ENCODE assay signal across 24 mouse cellular contexts in genomic region chr11:113764132-113764849, GRCm38 (mm10). TPM values are rescaled to one million over a fixed set of nuclear protein-coding genes. Genes with fewer than 3 reads are reported as not detected.
DNase-seq lines count a peak whose midpoint lies in the region; ATAC-seq and TF ChIP-seq lines count a peak whose summit lies in the region.
"Had no signal": no experiment of that assay in that cellular context is flagged by ENCODE, and none has a peak within 500 bp of the region (broad histone marks: within the 10 kb centered on the region; RNA-seq: fewer than 3 reads in every experiment).

No protein-coding gene starts in this region.

- 67% methylated on average over 6 of the region's 6 CpGs for WGBS in liver, embryonic 11.5 days

- H3K27me3 ChIP-seq in testis, adult 2 months (ENCODE audit: control insufficient read depth, insufficient read depth, low read length), result no peaks in the 10 kb centered on the region
- no peaks in the 10 kb centered on the region for H3K27me3 ChIP-seq in liver, embryonic 11.5 days (replicated peaks; ENCODE audit: control insufficient read depth, insufficient read depth, low read length)
- H3K27me3 ChIP-seq: forebrain, embryonic 15.5 days; midbrain, embryonic 13.5 days; neural tube, embryonic 13.5 days had no signal

- no peaks in the 10 kb centered on the region for H3K9me3 ChIP-seq in liver, embryonic 11.5 days (ENCODE audit: control insufficient read depth, low read length)
- H3K9me3 ChIP-seq: forebrain, embryonic 15.5 days; heart, embryonic 10.5 days; hindbrain, embryonic 10.5 days; midbrain, embryonic 13.5 days; neural tube, embryonic 13.5 days had no signal

- no peak for DNase-seq in testis, postnatal 10 days (ENCODE audit: low spot score)
- DNase-seq in liver, embryonic 11.5 days (ENCODE audit: low spot score), result no peak
- no peak for DNase-seq in right cerebral cortex, adult 18-20 months
- no peak for DNase-seq in left cerebral cortex, adult 8-10 months (ENCODE audit: low spot score in 2 of 2)
- DNase-seq in left cerebral cortex, postnatal 4 days, result no peak
- DNase-seq: B cell, adult 2 months; cerebellum, adult 9-11 months; gastrocnemius, postnatal 36 days; kidney, adult 18-20 months; layer of hippocampus, postnatal 36 days; lung, postnatal 10 days; spleen, adult 18-20 months; thymus, adult 18-20 months; thymus, postnatal 4 days had no signal

- intact Hi-C loops in left cerebral cortex, postnatal 4 days (cut with DNase I), result no loop called here

- no peaks in the 10 kb centered on the region for H3K36me3 ChIP-seq in testis, adult 2 months (ENCODE audit: control insufficient read depth, insufficient read depth, low read length)
- H3K36me3 ChIP-seq in liver, embryonic 11.5 days (ENCODE audit: control insufficient read depth, insufficient read depth, low read length), result no peaks in the 10 kb centered on the region
- H3K36me3 ChIP-seq: forebrain, embryonic 15.5 days; heart, embryonic 10.5 days; hindbrain, embryonic 10.5 days; midbrain, embryonic 13.5 days; neural tube, embryonic 13.5 days had no signal

- H3K4me3 ChIP-seq in testis, adult 2 months (ENCODE audit: control insufficient read depth, low read depth, low read length), result 0 out of 2 replicates have a peak overlapping the region, but pooled peaks have one; percentile 0
- H3K4me3 ChIP-seq in liver, embryonic 11.5 days (ENCODE audit: low read depth, low read length), result no peak overlapping the region
- H3K4me3 ChIP-seq: erythroblast, embryonic 14.5 days; forebrain, embryonic 15.5 days; heart, embryonic 10.5 days; hindbrain, embryonic 10.5 days; midbrain, embryonic 13.5 days; neural tube, embryonic 13.5 days had no signal

- ATAC-seq in erythroid progenitor cell, adult 5-6 weeks (replicated peaks; ENCODE audit: low FRiP score, poor library complexity, severe bottlenecking), result peak; percentile 61; the same call in 1 of the 2 replicates
- peak; percentile 71 for ATAC-seq in liver, embryonic 11.5 days (replicated peaks; ENCODE audit: low FRiP score)
- ATAC-seq: forebrain, embryonic 15.5 days; midbrain, embryonic 13.5 days had no signal

- H3K4me1 ChIP-seq in testis, adult 2 months (ENCODE audit: control insufficient read depth, insufficient read depth, low read length), result peaks cover 6% of the 10 kb centered on the region
- peaks cover 26% of the 10 kb centered on the region for H3K4me1 ChIP-seq in liver, embryonic 11.5 days (replicated peaks; ENCODE audit: control insufficient read depth, insufficient read depth, low read length)

- H3K4me2 ChIP-seq in liver, embryonic 11.5 days, result no peak overlapping the region
- H3K4me2 ChIP-seq: forebrain, embryonic 15.5 days; midbrain, embryonic 13.5 days; neural tube, embryonic 13.5 days had no signal

- H3K27ac ChIP-seq in testis, adult 2 months (ENCODE audit: control insufficient read depth, insufficient read depth, low read depth, low read length), result no peak overlapping the region
- no peak overlapping the region; the same call in 1 of the 2 replicates for H3K27ac ChIP-seq in liver, embryonic 11.5 days (ENCODE audit: low read depth, low read length)
- H3K27ac ChIP-seq: forebrain, embryonic 15.5 days; heart, embryonic 10.5 days; kidney, postnatal 0 days; midbrain, embryonic 13.5 days; neural tube, embryonic 13.5 days had no signal

- no peak for TF ChIP-seq POLR2A in testis, adult 2 months (IDR thresholded peaks at IDR 0.05; ENCODE audit: control insufficient read depth, low read depth, low read length)

- no peak overlapping the region for H3K9ac ChIP-seq in liver, embryonic 11.5 days (ENCODE audit: low read depth, low read length)
- H3K9ac ChIP-seq: forebrain, embryonic 15.5 days; midbrain, embryonic 13.5 days; neural tube, embryonic 13.5 days had no signal

- no peak for TF ChIP-seq CTCF in testis, adult 2 months (IDR thresholded peaks at IDR 0.05; ENCODE audit: control insufficient read depth, insufficient read depth, insufficient replicate concordance, low read depth, low read length)

RNA-seq across cellular contexts. Expression of gene Cdc42ep4, which starts 12.6 kb away (rescaled TPM):
- polyA plus RNA-seq in testis, adult 2 months (2012; rRNA removed), result 27.4 and 29.4 TPM in 2 replicates
- total RNA-seq in erythroid progenitor cell, adult 5-6 weeks (2015; ENCODE audit: low replicate concordance), result 18.0 and 19.8 TPM in 2 replicates
- total RNA-seq in erythroid progenitor cell, adult 5-6 weeks (2017; ENCODE audit: low replicate concordance), result 31.3 and 33.8 TPM in 2 replicates
- 26.0 and 29.5 TPM in 2 replicates for polyA plus RNA-seq in liver, embryonic 11.5 days (2014; fragmentation: Nextera tagmentation; extraction: Ambion mirVana)
- total RNA-seq in left cerebral cortex, adult 8-10 months (2022), result 10 to 100 TPM; 30.5 to 32.6 (median 31.8) TPM
- total RNA-seq in left cerebral cortex, postnatal 4 days (2021), result 10 to 100 TPM; 53.1 to 53.4 TPM

RNA-seq across cellular contexts. Expression of gene Cpsf4l, which starts 54.5 kb away (rescaled TPM):
- 74.1 and 80.7 TPM in 2 replicates for polyA plus RNA-seq in testis, adult 2 months (2012; rRNA removed)
- not detected in 2 replicates for total RNA-seq in erythroid progenitor cell, adult 5-6 weeks (2015; ENCODE audit: low replicate concordance)
- not detected in 2 replicates for total RNA-seq in erythroid progenitor cell, adult 5-6 weeks (2017; ENCODE audit: low replicate concordance)
- 0.18 and 0.29 TPM in 2 replicates for polyA plus RNA-seq in liver, embryonic 11.5 days (2014; fragmentation: Nextera tagmentation; extraction: Ambion mirVana)
- total RNA-seq in left cerebral cortex, adult 8-10 months (2022), result under 1 TPM in 2 of 4 experiments, not detected in 2; 0.35 to 0.76 TPM
- total RNA-seq in left cerebral cortex, postnatal 4 days (2021), result not detected
- total RNA-seq: gastrocnemius, postnatal 36 days; layer of hippocampus, postnatal 36 days; megakaryocyte progenitor cell, adult 5-6 weeks had no signal
- polyA plus RNA-seq: erythroblast, embryonic 14.5 days had no signal
